Mouse (Mus musculus): Measurements from ENCODE around the gene Bsdc1. TPM values are rescaled to one million over a fixed set of nuclear protein-coding genes. Genes with fewer than 3 reads are reported as not detected.
A peak's percentile ranks its signal among the peaks of the same experiment; 100 is the strongest.

The Bsdc1 gene
- 32.8 and 33.6 TPM in 2 replicates for polyA plus RNA-seq (2015; fragmentation: Nextera tagmentation; extraction: Ambion mirVana)

DNA sequence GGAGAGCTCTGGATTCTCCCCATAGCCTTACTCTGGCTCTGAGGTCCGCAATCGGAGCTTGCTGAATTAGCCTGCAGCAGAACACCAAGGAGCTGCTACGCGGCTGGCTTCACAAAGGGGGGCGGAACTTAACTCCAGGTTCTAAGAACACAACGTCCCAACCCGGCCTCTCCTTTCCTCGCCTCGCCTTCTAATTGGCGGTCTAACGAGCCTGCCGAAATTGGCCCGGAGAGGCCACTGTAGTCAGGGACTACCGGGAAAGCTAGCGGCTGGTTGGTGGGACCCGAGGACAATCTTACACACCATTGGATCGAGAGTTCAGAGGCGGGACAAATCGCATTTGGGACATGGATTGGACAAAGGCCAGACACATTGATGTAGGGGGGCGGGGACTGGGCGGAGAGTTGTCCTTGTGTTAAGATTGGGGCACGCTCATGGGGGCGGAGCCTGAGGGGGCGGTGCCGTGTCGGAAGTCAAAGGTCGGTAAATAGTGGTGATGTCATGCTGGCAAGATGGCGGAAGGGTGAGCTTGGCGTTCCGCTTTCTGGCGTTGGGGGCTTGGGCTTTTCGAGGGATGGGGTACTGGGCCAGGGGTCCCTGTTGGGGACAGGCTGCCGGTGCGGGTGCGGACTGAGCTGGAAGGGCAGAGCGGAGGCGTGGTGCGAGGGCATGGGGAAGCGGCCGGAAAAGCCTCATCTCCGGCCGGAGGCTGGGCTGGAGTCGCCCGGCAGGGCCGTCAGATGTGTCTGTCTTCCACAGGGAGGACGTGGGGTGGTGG lies at the start of gene Bsdc1:
Gene Bsdc1, plus strand, starts transcription at position 399 of the 778 bp plus-strand sequence.
- ATAC-seq = peak; percentile 99
- Histone ChIP-seq H3K27me3 (no peaks in the 10 kb centered on the region), H3K4me2 (peak within 1 kb of the TSS; percentile 80), H3K9ac (peak within 1 kb of the TSS; percentile 80), H3K4me3 (peak within 1 kb of the TSS; percentile 86), H3K36me3 (ENCODE audit: poor library complexity, severe bottlenecking) (peaks cover 30% of the 10 kb centered on the region), H3K4me1 (peaks cover 12% of the 10 kb centered on the region), H3K27ac (peak within 1 kb of the TSS; percentile 92), H3K9me3 (replicated peaks) (no peaks in the 10 kb centered on the region)
- WGBS = 0% methylated on average over 46 of the region's 46 CpGs

DNA sequence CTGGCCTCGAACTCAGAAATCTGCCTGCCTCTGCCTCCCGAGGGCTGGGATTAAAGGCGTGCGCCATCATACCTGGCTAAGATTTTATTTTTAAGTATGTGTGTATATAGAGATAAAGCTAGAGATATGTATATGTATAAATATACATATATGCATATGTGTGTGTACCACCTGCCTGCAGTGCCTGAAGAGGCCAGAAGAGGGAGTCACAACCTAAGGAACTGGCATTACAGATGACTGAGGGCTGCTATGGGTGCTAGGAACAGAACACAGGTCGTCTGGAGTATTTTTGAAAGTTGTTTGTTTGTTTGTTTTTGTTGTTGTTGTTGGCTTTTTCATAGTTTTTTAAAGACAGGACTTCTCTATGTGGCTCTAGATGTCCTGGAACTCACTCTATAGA lies 45.5 kb upstream of the Bsdc1 start:
- Histone ChIP-seq H3K4me3 (no peak overlapping the region), H3K36me3 (ENCODE audit: poor library complexity, severe bottlenecking) (no peaks in the 10 kb centered on the region), H3K9ac (no peak overlapping the region), H3K27ac (no peak overlapping the region), H3K4me2 (no peak overlapping the region), H3K27me3 (no peaks in the 10 kb centered on the region), H3K9me3 (replicated peaks) (no peaks in the 10 kb centered on the region), H3K4me1 (no peaks in the 10 kb centered on the region)
- 90% methylated on average over 5 of the region's 5 CpGs for WGBS
- no peak for ATAC-seq

DNA sequence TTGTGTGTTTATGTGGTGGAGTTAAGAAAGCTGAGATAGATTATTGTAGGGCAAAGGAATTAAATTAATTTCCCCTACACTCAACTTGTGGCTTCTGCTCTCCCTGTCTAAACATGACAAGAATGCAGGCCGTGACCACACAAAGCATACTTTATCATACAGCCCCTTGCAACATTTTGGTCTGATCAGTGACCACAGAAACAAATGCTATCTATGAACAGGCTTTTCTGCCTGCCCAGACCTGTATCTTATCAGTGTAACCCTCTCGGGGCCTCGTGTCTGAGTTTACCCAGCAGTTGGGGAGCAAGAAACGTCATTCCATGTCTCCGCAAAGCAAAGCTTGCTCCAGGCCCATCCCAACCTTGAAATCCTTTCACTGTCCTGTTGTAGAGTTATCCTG lies 44.9 kb upstream of the Bsdc1 start:
- Histone ChIP-seq H3K4me3 (no peak overlapping the region), H3K27me3 (no peaks in the 10 kb centered on the region), H3K27ac (no peak overlapping the region), H3K9me3 (replicated peaks) (no peaks in the 10 kb centered on the region), H3K4me1 (no peaks in the 10 kb centered on the region), H3K9ac (no peak overlapping the region), H3K4me2 (no peak overlapping the region), H3K36me3 (ENCODE audit: poor library complexity, severe bottlenecking) (no peaks in the 10 kb centered on the region)
- ATAC-seq = no peak
- WGBS = 91% methylated on average over 5 of the region's 5 CpGs

DNA sequence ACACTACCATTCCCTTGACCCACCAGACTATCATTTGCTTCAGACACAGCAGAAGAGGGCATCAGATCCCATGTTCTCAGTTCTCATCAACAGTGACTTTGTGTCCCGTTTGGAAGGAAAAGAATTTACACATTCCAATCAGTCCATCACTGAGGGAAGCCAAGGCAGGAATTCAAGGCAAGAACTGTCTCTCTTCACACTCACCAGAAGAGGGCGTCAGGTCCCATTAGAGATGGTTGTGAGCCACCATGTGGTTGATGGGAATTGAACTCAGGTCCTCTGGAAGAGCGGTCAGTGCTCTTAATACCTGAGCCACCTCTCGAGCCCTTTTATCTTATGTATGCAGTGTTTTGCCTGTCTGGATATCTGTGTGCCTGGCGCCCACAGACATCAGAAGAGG lies 43.1 kb upstream of the Bsdc1 start:
- Histone ChIP-seq H3K27me3 (no peaks in the 10 kb centered on the region), H3K27ac (no peak overlapping the region), H3K36me3 (ENCODE audit: poor library complexity, severe bottlenecking) (no peaks in the 10 kb centered on the region), H3K9me3 (replicated peaks) (no peaks in the 10 kb centered on the region), H3K4me2 (no peak overlapping the region), H3K4me3 (no peak overlapping the region), H3K9ac (no peak overlapping the region), H3K4me1 (no peaks in the 10 kb centered on the region)
- no peak for ATAC-seq
- WGBS = 78% methylated on average over 5 of the region's 5 CpGs

DNA sequence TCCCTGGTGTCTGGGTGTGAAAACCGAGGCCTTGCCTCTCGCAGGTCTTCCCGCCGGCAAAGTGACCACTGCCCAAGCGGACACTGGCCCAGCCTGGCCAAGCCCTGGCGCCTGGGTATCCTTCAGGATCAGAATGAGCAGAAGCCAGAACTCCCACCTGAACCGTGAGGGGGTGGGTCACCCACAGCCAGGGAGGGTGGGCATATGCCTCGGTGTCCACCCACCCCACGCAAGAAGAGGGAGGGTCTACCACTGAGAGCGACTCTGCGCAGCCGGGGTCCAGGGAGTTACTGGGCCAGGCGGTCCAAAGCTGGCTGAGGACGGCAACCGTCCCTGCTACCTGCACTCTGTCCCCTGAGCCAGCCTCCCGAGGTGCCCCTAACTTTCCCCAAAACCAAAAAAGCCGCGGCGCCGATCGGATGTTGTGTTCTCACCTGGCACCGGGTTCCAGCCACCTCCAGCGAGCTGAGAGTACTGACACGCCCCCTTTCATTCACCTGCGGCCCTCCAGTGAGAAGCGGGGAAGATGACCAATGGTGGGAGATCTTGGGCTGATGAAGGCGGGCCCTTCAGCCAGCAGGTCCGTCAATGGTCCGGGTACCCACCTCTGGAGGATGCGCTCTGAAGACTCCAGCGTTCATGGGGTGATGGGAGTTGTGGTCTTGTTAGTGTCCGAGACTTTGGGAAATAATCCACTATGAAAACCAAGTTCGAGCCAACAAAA lies 20.9 kb upstream of the Bsdc1 start, which contains the start of gene Zbtb8b:
Gene Zbtb8b, minus strand, starts transcription at position 514 of the 724 bp plus-strand sequence.
- WGBS = under 1% methylated on average over 33 of the region's 33 CpGs
- Histone ChIP-seq H3K9ac (peak within 1 kb of the TSS; percentile 64), H3K36me3 (ENCODE audit: poor library complexity, severe bottlenecking) (no peaks in the 10 kb centered on the region), H3K4me1 (peaks cover 7% of the 10 kb centered on the region; the same call in 1 of the 2 replicates), H3K27ac (no peak within 1 kb of the TSS), H3K27me3 (peaks cover 43% of the 10 kb centered on the region), H3K4me2 (peak within 1 kb of the TSS; percentile 64), H3K4me3 (peak within 1 kb of the TSS; percentile 44), H3K9me3 (replicated peaks) (no peaks in the 10 kb centered on the region)
- peak; percentile 95 for ATAC-seq

DNA sequence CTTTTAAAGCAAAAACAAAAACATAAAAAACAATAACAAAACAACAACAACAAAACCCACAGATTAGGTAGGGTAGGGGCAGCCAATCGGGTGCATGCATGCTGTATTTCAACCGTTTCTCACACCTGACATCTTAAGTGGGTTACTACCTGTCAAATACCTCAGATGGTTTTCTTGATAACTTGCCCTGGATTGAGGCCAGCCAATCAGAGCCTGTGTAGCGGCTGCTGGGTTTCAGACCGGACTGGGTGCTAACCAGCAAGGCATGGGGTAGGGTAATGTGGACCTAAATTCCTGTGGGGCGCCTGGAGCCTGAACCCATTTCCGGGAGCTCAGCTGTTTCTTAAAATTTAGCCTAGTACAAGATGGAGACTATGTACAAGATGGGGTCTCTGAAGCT lies 20.2 kb upstream of the Bsdc1 start:
- peaks cover 43% of the 10 kb centered on the region for H3K27me3 ChIP-seq
- no peak overlapping the region for H3K27ac ChIP-seq
- H3K36me3 ChIP-seq (ENCODE audit: poor library complexity, severe bottlenecking) = no peaks in the 10 kb centered on the region
- no peaks in the 10 kb centered on the region for H3K9me3 ChIP-seq (replicated peaks)
- peaks cover 7% of the 10 kb centered on the region; the same call in 1 of the 2 replicates for H3K4me1 ChIP-seq
- no peak for ATAC-seq
- peak overlapping the region; percentile 44 for H3K4me3 ChIP-seq
- peak overlapping the region; percentile 64 for H3K4me2 ChIP-seq
- WGBS = 25% methylated on average over 6 of the region's 6 CpGs
- H3K9ac ChIP-seq = no peak overlapping the region

DNA sequence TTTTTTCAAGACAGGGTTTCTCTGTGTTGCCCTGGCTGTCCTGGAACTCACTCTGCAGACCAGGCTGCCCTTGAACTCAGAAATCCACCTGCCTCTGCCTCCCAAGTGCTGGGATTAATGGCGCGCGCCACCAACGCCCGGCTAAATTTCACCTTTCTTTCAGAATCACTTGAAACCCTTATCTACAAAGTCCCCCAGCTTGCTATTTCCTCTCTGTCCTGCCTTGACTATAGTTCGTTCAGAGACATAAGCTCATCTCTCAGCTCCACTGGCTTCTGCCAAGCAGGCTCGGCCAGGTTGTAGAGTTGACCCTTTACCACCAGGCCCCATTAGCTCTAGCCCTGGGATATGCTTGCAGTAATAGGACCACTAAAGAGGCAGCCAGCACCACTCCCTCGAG lies 14.0 kb upstream of the Bsdc1 start:
- no peaks in the 10 kb centered on the region for H3K36me3 ChIP-seq (ENCODE audit: poor library complexity, severe bottlenecking)
- no peaks in the 10 kb centered on the region for H3K4me1 ChIP-seq
- H3K27me3 ChIP-seq = peaks cover 10% of the 10 kb centered on the region
- no peak overlapping the region for H3K27ac ChIP-seq
- H3K4me2 ChIP-seq = no peak overlapping the region
- no peaks in the 10 kb centered on the region for H3K9me3 ChIP-seq (replicated peaks)
- ATAC-seq = no peak
- 85% methylated on average over 8 of the region's 8 CpGs for WGBS
- no peak overlapping the region for H3K9ac ChIP-seq
- H3K4me3 ChIP-seq = no peak overlapping the region

DNA sequence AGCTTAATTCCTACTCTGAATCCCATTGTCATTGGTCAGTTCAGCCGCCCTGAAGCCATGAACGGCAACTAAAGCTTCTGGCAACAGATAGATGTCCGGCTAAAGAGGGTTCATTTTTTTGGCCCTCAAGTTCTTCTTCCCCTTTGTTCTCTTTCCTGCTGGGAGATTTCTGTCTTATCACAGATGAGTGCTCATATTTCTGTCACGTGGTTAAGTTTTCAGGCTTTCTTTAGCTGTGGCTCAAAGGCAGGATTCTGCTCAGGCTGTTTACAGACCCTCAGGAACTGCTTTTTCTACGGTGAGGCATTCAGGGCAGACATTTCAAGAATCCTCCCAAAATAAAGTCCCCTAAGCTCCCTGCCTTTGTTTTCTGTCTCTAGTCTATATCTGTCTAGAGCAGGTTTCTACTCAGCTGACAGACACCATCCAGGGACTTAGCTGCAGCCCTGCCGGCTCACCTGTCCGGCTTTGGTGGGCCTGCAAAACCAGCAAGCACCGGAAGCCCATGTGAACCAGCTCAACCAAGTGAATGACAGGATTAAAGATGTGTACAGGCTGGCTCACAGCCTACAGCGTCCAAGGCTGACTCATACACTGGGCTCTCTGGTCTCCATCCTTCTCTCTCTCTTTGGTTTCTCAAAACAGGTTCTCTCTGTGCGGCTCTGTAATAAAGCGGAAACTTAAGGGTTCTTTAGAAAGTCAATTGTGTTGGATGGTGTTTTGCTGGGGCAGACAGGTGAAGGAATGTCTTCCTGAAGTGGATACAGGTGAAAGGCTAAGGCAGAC lies 13.4 kb upstream of the Bsdc1 start:
- Histone ChIP-seq H3K27ac (no peak overlapping the region), H3K4me1 (no peaks in the 10 kb centered on the region), H3K36me3 (ENCODE audit: poor library complexity, severe bottlenecking) (no peaks in the 10 kb centered on the region), H3K4me2 (no peak overlapping the region), H3K4me3 (no peak overlapping the region), H3K9me3 (replicated peaks) (no peaks in the 10 kb centered on the region), H3K9ac (no peak overlapping the region), H3K27me3 (peaks cover 4% of the 10 kb centered on the region; the same call in 1 of the 2 replicates)
- WGBS = 82% methylated on average over 11 of the region's 11 CpGs
- no peak for ATAC-seq

DNA sequence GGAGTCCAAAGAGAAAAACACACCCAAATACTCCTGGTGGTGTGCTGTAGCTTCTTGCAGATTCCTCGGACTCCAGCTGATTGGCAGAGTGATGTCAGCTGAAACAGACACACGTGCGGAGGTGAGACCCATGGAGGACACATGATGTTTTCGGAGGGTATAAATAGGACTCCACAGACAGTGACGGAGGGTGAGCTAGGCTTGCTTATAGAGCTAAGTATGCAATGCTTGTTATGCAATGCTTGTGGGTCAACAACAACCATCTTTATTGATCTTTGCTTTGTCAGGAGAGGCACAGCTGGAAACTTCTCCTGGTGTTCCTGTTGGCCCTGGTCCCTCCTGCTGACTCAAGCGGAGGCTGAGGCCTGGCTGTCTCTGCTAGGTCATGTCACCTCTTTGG lies 12.7 kb upstream of the Bsdc1 start:
- Histone ChIP-seq H3K27ac (no peak overlapping the region), H3K9me3 (replicated peaks) (no peaks in the 10 kb centered on the region), H3K36me3 (ENCODE audit: poor library complexity, severe bottlenecking) (no peaks in the 10 kb centered on the region), H3K4me2 (no peak overlapping the region), H3K27me3 (no peaks in the 10 kb centered on the region), H3K4me1 (no peaks in the 10 kb centered on the region), H3K4me3 (no peak overlapping the region), H3K9ac (no peak overlapping the region)
- ATAC-seq = no peak
- 92% methylated on average over 6 of the region's 6 CpGs for WGBS

DNA sequence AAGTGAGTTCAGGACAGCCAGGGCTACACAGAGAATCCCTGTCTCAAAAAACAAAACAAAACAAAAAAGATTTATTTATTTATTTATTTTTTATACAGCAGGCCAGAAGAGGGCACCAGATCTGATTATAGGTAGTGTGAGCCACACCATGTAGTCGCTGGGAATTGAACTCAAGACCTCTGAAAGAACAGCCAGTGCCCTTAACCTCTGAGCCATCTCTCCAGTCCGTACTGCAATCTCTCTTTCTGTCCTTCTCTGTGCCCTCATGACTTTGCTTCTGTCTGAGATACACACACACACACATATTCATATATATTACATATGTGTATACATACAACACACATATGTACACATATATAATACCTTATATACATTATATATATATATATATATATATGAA lies 10.5 kb upstream of the Bsdc1 start:
- H3K36me3 ChIP-seq (ENCODE audit: poor library complexity, severe bottlenecking) = no peaks in the 10 kb centered on the region
- ATAC-seq = no peak
- no peaks in the 10 kb centered on the region for H3K9me3 ChIP-seq (replicated peaks)
- H3K4me2 ChIP-seq = no peak overlapping the region
- H3K4me3 ChIP-seq = no peak overlapping the region
- WGBS = 93% methylated on average over 2 of the region's 2 CpGs
- H3K27ac ChIP-seq = no peak overlapping the region
- no peak overlapping the region for H3K9ac ChIP-seq
- no peaks in the 10 kb centered on the region for H3K4me1 ChIP-seq
- no peaks in the 10 kb centered on the region for H3K27me3 ChIP-seq

DNA sequence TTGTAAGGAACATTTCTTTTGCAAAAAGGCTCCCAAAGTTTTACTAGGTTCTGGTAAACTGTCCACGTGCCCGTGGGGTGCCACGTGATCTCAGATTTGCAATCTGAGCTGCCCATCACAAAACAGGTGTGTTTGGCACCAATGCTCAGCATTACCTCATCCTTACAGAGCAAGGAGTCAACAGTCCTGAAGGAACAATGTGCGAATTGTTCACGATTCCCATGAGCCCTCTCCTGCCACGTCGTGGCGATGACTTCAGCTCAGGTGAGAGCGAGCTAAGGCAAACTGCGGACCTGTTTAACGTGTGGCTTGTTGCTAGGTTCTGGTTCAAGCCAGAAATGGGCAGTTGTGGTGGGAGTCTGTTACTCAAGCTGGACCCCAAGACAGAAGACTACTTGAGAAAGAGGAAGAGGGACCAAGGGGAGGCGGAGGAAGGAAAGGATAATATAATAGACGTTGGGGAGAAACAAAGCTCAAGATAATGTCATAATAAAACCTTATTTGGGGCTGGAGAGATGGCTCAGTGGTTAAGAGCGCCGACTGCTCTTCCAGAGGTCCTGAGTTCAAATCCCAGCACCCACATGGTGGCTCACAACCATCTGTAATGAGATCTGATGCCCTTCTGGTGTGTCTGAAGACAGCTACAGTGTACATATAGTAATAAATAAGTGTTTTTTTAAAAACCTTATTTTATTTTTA lies 9.8 kb upstream of the Bsdc1 start:
- Histone ChIP-seq H3K27me3 (no peaks in the 10 kb centered on the region), H3K27ac (no peak overlapping the region), H3K4me3 (no peak overlapping the region), H3K4me1 (no peaks in the 10 kb centered on the region), H3K9ac (no peak overlapping the region), H3K9me3 (replicated peaks) (no peaks in the 10 kb centered on the region), H3K36me3 (ENCODE audit: poor library complexity, severe bottlenecking) (no peaks in the 10 kb centered on the region), H3K4me2 (no peak overlapping the region)
- ATAC-seq = no peak
- WGBS = 85% methylated on average over 15 of the region's 15 CpGs
